Mouse (Mus musculus) embryonic fibroblast, embryonic 13.5 days (primary cell): Measurements from ENCODE around the gene Hoxa6.

ENCODE experiments used
- CTCF ChIP-seq: IDR thresholded peaks from 2 replicates; pipeline ENCODE4 v1.5.1; 2011; ENCODE audit warnings: mild to moderate bottlenecking, control low read depth, low read length, moderate library complexity, borderline replicate concordance; ENCODE audit not compliant: insufficient read depth
- POLR2A ChIP-seq: IDR thresholded peaks from 2 replicates; pipeline ENCODE4 v1.6.1; 2011; ENCODE audit warnings: low read depth, mild to moderate bottlenecking, control low read depth, low read length, moderate library complexity

DNA sequence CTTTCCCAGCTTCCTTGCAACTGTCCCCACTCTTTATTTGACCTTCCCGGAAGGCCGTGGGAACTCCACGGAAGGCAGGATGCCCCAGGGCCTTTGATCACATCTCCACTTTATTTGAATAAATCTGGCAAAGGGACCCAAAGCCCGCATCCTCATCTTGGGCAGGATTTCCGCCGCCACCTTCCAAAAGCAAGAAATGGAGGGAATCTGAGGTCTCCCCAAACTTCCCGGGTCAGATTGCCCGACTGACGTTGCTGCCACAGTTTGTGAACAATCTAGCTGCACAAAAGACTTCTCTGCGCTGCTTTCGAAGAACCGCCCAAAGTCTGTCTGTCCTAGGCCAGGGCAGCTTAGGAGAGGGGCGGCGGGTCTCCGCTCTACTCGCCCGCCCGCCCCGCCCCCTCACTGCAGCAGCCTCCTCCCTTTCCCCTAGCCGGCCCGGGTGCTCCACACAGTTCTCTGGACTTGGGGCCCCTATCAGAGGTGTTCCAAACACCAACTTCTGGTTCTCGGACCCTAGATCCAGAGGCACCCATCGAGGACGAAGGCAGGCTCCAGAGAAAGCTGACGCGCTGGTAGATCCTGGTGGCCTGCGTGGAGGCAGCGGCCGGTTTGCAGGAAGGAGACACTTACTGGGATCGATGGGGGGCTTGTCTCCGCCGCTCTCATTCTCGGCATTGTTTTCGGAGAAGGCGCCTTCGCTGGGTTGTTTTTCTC is 16.5 kb upstream of the Hoxa6 start:
- TF ChIP-seq CTCF (no peak), POLR2A (no peak)
